Mouse (Mus musculus) MEL (cell line): ENCODE measurements at regions not wholly inside any gene's neighbourhood (a gene's known extent, or its start where the extent isn't known, plus 50 kb on each side); places are given as distances from the start of the nearest gene placed in this dataset.

Experiments
- DNase-seq: peaks from one replicate; pipeline ENCODE4 v3.0.0; 2011; ENCODE audit warnings: low read depth, low spot score
- H3K27ac ChIP-seq: 2 replicates; pipeline ENCODE4 v1.5.1; 2012; ENCODE audit warnings: low read depth, mild to moderate bottlenecking, control low read depth, low read length, moderate library complexity; ENCODE audit not compliant: control insufficient read depth
- H3K27me3 ChIP-seq, 2 experiments: fragments of 150-350 bp in 1 of 2; sonication (generic) in 1 of 2; 2 replicates each; pipeline ENCODE4 v1.6.1; 2012; ENCODE audit warnings: low read length in 2 of 2, mild to moderate bottlenecking in 2 of 2, improper control_type of control experiment in 1 of 2, moderate library complexity in 1 of 2; ENCODE audit not compliant: insufficient read depth in 2 of 2, control insufficient read depth in 1 of 2
- H3K36me3 ChIP-seq, 2 experiments: 2 replicates each; pipeline ENCODE4 v1.6.1; 2012 to 2014; ENCODE audit warnings: low read length in 2 of 2, improper control_type of control experiment in 1 of 2, inconsistent platforms in 1 of 2, mild to moderate bottlenecking in 1 of 2; ENCODE audit not compliant: insufficient read depth in 2 of 2, control insufficient read depth in 1 of 2
- H3K4me1 ChIP-seq, 2 experiments: fragments of 150-350 bp in 1 of 2; sonication (generic) in 1 of 2; 2 replicates each; pipeline ENCODE4 v1.6.1; 2012; ENCODE audit warnings: low read length in 2 of 2, improper control_type of control experiment in 1 of 2, mild to moderate bottlenecking in 1 of 2; ENCODE audit not compliant: insufficient read depth in 2 of 2, control insufficient read depth in 1 of 2
- H3K4me3 ChIP-seq, 2 experiments: fragments of 150-350 bp in 1 of 2; sonication (generic) in 1 of 2; 2 replicates each; pipeline ENCODE4 v1.5.1; 2012; ENCODE audit warnings: low read depth in 2 of 2, low read length in 2 of 2, mild to moderate bottlenecking in 2 of 2, moderate library complexity in 2 of 2, control low read depth in 1 of 2, improper control_type of control experiment in 1 of 2; ENCODE audit not compliant: control insufficient read depth in 1 of 2, insufficient read depth in 1 of 2
- H3K79me2 ChIP-seq: 2 replicates; pipeline ENCODE4 v1.6.1; 2012; ENCODE audit warnings: mild to moderate bottlenecking, low read length, moderate library complexity; ENCODE audit not compliant: control insufficient read depth, poor library complexity, insufficient read depth
- H3K9ac ChIP-seq: 2 replicates; pipeline ENCODE4 v1.6.1; 2012; ENCODE audit warnings: low read depth, mild to moderate bottlenecking, control low read depth, low read length, moderate library complexity; ENCODE audit not compliant: control insufficient read depth, poor library complexity, severe bottlenecking
- H3K9me3 ChIP-seq: fragments of 150-350 bp; sonication (generic); replicated peaks from 2 replicates; pipeline ENCODE4 v1.6.1; 2012; ENCODE audit warnings: mild to moderate bottlenecking, low read length, improper control_type of control experiment, moderate library complexity; ENCODE audit not compliant: insufficient read depth
- BHLHE40 ChIP-seq: IDR thresholded peaks from 2 replicates; pipeline ENCODE4 v1.6.1; 2012; ENCODE audit warnings: low read depth, mild to moderate bottlenecking, inconsistent platforms, low read length, improper control_type of control experiment, borderline replicate concordance
- CHD2 ChIP-seq: IDR thresholded peaks from 2 replicates; pipeline ENCODE4 v1.6.1; 2011; ENCODE audit warnings: low read length, improper control_type of control experiment
- ETS1 ChIP-seq: IDR thresholded peaks from 2 replicates; pipeline ENCODE4 v1.6.1; 2012; ENCODE audit warnings: low read depth, mild to moderate bottlenecking, inconsistent platforms, low read length, improper control_type of control experiment, moderate library complexity
- GABPA ChIP-seq: IDR thresholded peaks from 2 replicates; pipeline ENCODE4 v1.6.1; 2012; ENCODE audit warnings: low read depth, mild to moderate bottlenecking, inconsistent platforms, low read length, improper control_type of control experiment, moderate library complexity
- GATA1 ChIP-seq: IDR thresholded peaks from 2 replicates; pipeline ENCODE4 v1.6.1; 2011; ENCODE audit warnings: low read depth, low read length, improper control_type of control experiment
- HCFC1 ChIP-seq: IDR thresholded peaks from 2 replicates; pipeline ENCODE4 v1.6.1; 2012; ENCODE audit warnings: low read depth, mild to moderate bottlenecking, inconsistent platforms, low read length, improper control_type of control experiment, moderate library complexity
- MAFK ChIP-seq: IDR thresholded peaks from 2 replicates; pipeline ENCODE4 v1.6.1; 2011; ENCODE audit warnings: low read depth, mild to moderate bottlenecking, low read length, improper control_type of control experiment, borderline replicate concordance
- MAX ChIP-seq: IDR thresholded peaks from 2 replicates; pipeline ENCODE4 v1.6.1; 2011; ENCODE audit warnings: low read length, improper control_type of control experiment
- MYC ChIP-seq: IDR thresholded peaks from 2 replicates; pipeline ENCODE4 v1.6.1; 2011; ENCODE audit warnings: low read depth, mild to moderate bottlenecking, low read length, improper control_type of control experiment, moderate library complexity
- POLR2AphosphoS5 ChIP-seq: IDR thresholded peaks from 2 replicates; pipeline ENCODE4 v1.6.1; 2012; ENCODE audit warnings: low read depth, borderline replicate concordance, mild to moderate bottlenecking, inconsistent platforms, low read length, moderate library complexity, mixed read lengths
- RCOR1 ChIP-seq: IDR thresholded peaks from 2 replicates; pipeline ENCODE4 v1.6.1; 2012; ENCODE audit warnings: low read depth, mild to moderate bottlenecking, inconsistent platforms, low read length, improper control_type of control experiment
- SIN3A ChIP-seq: IDR thresholded peaks from 2 replicates; pipeline ENCODE4 v1.6.1; 2012; ENCODE audit warnings: low read length, improper control_type of control experiment, inconsistent platforms
- SMC3 ChIP-seq: IDR thresholded peaks from 2 replicates; pipeline ENCODE4 v1.6.1; 2011; ENCODE audit warnings: low read depth, low read length, improper control_type of control experiment
- TBP ChIP-seq: IDR thresholded peaks from 2 replicates; pipeline ENCODE4 v1.8.0; 2011; ENCODE audit warnings: low read depth, low read length, improper control_type of control experiment
- TCF12 ChIP-seq: IDR thresholded peaks from 2 replicates; pipeline ENCODE4 v1.6.1; 2014; ENCODE audit warnings: low read depth, mild to moderate bottlenecking, inconsistent platforms, low read length, improper control_type of control experiment, moderate library complexity
- USF1 ChIP-seq: IDR thresholded peaks from 2 replicates; pipeline ENCODE4 v1.6.1; 2014; ENCODE audit warnings: low read depth, mild to moderate bottlenecking, inconsistent platforms, low read length, improper control_type of control experiment, moderate library complexity
- ZC3H11A ChIP-seq: IDR thresholded peaks from 2 replicates; pipeline ENCODE4 v1.6.1; 2012; ENCODE audit warnings: low read depth, mild to moderate bottlenecking, inconsistent platforms, low read length, improper control_type of control experiment
- ZNF384 ChIP-seq: IDR thresholded peaks from 2 replicates; pipeline ENCODE4 v1.6.1; 2012; ENCODE audit warnings: low read depth, mild to moderate bottlenecking, inconsistent platforms, low read length, improper control_type of control experiment

- no peak for DNase-seq
- Histone ChIP-seq H3K4me1 (no peaks in the 10 kb centered on the region), H3K9me3 (no peaks in the 10 kb centered on the region), H3K9ac (no peak overlapping the region), H3K36me3 (no peaks in the 10 kb centered on the region), H3K27me3 (no peaks in the 10 kb centered on the region), H3K79me2 (no peaks in the 10 kb centered on the region), H3K27ac (no peak overlapping the region), H3K4me3 (no peak overlapping the region)
- no peak for TF ChIP-seq HCFC1
- TF ChIP-seq ZC3H11A: no peak
- TF ChIP-seq BHLHE40: no peak
- no peak for TF ChIP-seq ETS1
- no peak for TF ChIP-seq ZNF384
- no peak for TF ChIP-seq SMC3
- no peak for TF ChIP-seq MAX
These were observed 88.6 kb upstream of the Adra1d start for GRCm38 (mm10) chr2:131650611-131651153.

GRCm38 (mm10) chr2:131644166-131644858 lies 82.2 kb upstream of the Adra1d start:
- Histone ChIP-seq H3K9ac (no peak overlapping the region), H3K9me3 (no peaks in the 10 kb centered on the region), H3K27me3 (peaks cover 0 to 2% of the 10 kb centered on the region in 2 experiments; a peak in 1 of 4 replicates), H3K27ac (no peak overlapping the region), H3K79me2 (no peaks in the 10 kb centered on the region), H3K4me3 (no peak overlapping the region), H3K4me1 (no peaks in the 10 kb centered on the region), H3K36me3 (no peaks in the 10 kb centered on the region)
- TF ChIP-seq ZNF384 (no peak), USF1 (no peak), SIN3A (no peak), POLR2AphosphoS5 (no peak), GATA1 (no peak), RCOR1 (no peak), TBP (no peak), GABPA (no peak), MYC (no peak), CHD2 (no peak), TCF12 (no peak), MAX (no peak), MAFK (no peak)
- DNase-seq: no peak
